Mouse (Mus musculus) liver, adult 2 months (tissue): ENCODE data around the gene Crbn. TPM values are rescaled to one million over a fixed set of nuclear protein-coding genes. Genes with fewer than 3 reads are reported as not detected.
A peak's percentile ranks its signal among the peaks of the same experiment; 100 is the strongest.

Experiments
- DNase-seq: peaks from one replicate; pipeline ENCODE4 v3.0.0-alpha.2; 2011; ENCODE audit warnings: low read depth, low spot score; ENCODE audit errors: extremely low read depth
- H3K27ac ChIP-seq: fragments of 200-500 bp; replicated peaks from 2 replicates; pipeline ENCODE4 v1.5.1; 2012; ENCODE audit warnings: low read depth, mild to moderate bottlenecking, control low read depth, inconsistent platforms, low read length; ENCODE audit not compliant: insufficient read depth
- H3K27me3 ChIP-seq: fragments of 200-500 bp; 2 replicates; pipeline ENCODE4 v1.6.1; 2012; ENCODE audit warnings: mild to moderate bottlenecking, moderate library complexity, low read length, inconsistent platforms; ENCODE audit not compliant: control insufficient read depth, insufficient read depth
- H3K36me3 ChIP-seq: fragments of 200-500 bp; 2 replicates; pipeline ENCODE4 v1.6.1; 2012; ENCODE audit warnings: low read length, inconsistent platforms; ENCODE audit not compliant: control insufficient read depth, insufficient read depth
- H3K4me1 ChIP-seq: fragments of 200-500 bp; 2 replicates; pipeline ENCODE4 v1.6.1; 2011; ENCODE audit warnings: low read length; ENCODE audit not compliant: control insufficient read depth, insufficient read depth
- H3K4me3 ChIP-seq: fragments of 200-500 bp; 2 replicates; pipeline ENCODE4 v1.5.1; 2011; ENCODE audit warnings: low read depth, mild to moderate bottlenecking, control low read depth, low read length, moderate library complexity; ENCODE audit not compliant: insufficient read depth
- H3K79me2 ChIP-seq: fragments of 200-500 bp; 2 replicates; pipeline ENCODE4 v1.6.1; 2012; ENCODE audit warnings: inconsistent platforms, mild to moderate bottlenecking, low read length, moderate library complexity; ENCODE audit not compliant: control insufficient read depth, insufficient read depth
- H3K9ac ChIP-seq: fragments of 200-500 bp; 2 replicates; pipeline ENCODE4 v1.6.1; 2012; ENCODE audit warnings: low read depth, mild to moderate bottlenecking, control low read depth, inconsistent platforms, low read length
- CTCF ChIP-seq: fragments of 200-500 bp; IDR thresholded peaks from 2 replicates; pipeline ENCODE4 v1.5.1; 2011; ENCODE audit warnings: low read depth, low read length, control low read depth
- POLR2A ChIP-seq: fragments of 200-500 bp; IDR thresholded peaks from 2 replicates; pipeline ENCODE4 v1.6.1; 2011; ENCODE audit warnings: low read length, control low read depth; ENCODE audit not compliant: insufficient read depth; ENCODE audit errors: extremely low read depth
- WGBS: fragments of 180-500 bp; shearing (Covaris S2); methylation state at CpG from one replicate; pipeline ENCODE4 v1.1.7; 2018; 5-methylcytosine and 5-hydroxymethylcytosine counted together
- polyA plus RNA-seq: library from polyadenylated mRNA; depleted of rRNA; stranded (reverse); fragments of >200 nt; gene quantifications from 2 replicates; pipeline ENCODE4 v1.2.3, GENCODE M21; 2012; rRNA removed
- total RNA-seq: library from RNA; depleted of rRNA; stranded (reverse); fragments of >200 nt; gene quantifications from 2 replicates; pipeline ENCODE4 v1.2.3, GENCODE M21; 2014; rRNA removed

Crbn gene
- total RNA-seq, result 40.1 and 49.2 TPM in 2 replicates
- 8.6 and 9.8 TPM in 2 replicates for polyA plus RNA-seq

DNA sequence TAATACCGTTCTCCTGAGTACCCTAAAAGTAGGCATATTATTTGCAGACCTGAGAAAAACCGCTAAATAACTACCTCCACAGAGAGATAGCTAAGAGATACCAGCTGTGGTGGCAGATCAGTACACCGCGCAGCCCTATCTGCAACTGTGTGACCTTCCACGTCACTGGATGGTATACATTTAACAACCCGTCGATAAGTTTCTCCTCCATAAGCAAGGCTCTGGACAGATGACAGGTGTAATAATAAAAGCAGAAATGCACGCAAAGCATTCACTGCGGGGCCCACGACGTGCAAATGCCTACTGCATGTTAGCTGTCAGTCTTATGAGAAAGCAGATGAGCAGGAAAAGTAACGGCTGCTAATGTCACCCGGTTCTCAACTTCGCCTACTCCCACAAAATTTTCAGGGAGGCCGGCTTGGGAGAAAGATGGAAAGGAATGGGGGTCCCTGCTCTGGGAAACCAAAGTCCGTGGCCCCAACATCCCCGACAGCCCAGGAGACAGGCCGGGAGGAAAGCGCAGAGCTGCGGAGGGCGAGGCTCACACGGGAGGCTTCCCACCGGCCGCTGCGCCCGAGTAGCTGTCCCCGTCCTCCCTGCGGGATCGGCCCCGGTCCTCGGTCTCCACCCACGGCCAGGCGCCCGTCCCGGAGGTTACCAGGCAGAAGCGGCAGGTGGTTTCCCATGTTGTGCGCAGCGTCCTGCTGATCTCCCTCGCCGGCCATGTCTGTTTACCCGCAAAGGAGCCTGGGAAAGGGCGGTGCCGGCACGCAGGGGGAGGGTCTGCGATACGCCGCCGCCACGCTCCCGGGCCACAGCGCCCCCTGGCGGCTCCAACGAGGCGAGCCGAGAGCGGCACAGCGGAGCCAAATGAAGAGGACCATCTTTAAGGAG lies at the start of gene Crbn:
Crbn (minus strand) TSS at position 745 of the 894 bp plus-strand sequence.
- peaks cover 7% of the 10 kb centered on the region; the same call in 1 of the 2 replicates for H3K36me3 ChIP-seq
- DNase-seq, result peak; percentile 69
- no peaks in the 10 kb centered on the region for H3K27me3 ChIP-seq
- peak within 1 kb of the TSS; percentile 98 for H3K9ac ChIP-seq
- peaks cover 7% of the 10 kb centered on the region for H3K4me1 ChIP-seq
- H3K27ac ChIP-seq, result peak within 1 kb of the TSS; percentile 83
- peak within 1 kb of the TSS; percentile 98 for H3K4me3 ChIP-seq
- H3K79me2 ChIP-seq, result peaks cover 11% of the 10 kb centered on the region; the same call in 1 of the 2 replicates
- TF ChIP-seq CTCF (peak; percentile 94), POLR2A (peak; percentile 68)
- under 1% methylated on average over 57 of the region's 57 CpGs for WGBS

DNA sequence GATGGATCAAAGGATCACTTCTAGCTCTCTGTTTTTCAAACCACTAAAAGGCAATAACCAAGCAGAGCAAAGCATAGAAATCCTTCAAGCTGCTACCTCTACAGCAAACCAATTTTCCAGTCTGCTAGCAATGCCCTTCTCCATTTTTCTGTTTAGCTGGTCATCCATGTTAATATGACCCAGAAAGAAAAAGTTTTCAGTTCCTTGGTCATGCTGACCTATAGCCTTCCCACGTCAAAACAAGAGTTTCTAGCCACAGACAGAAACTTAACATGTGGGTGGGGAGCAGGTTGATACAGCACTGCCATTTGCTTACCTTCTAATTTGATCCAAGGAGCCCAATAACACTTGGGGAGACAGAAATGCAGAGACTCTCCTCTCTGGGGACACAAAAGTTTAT lies 40.3 kb upstream of the Crbn start:
- H3K27ac ChIP-seq, result no peak overlapping the region
- no peaks in the 10 kb centered on the region for H3K27me3 ChIP-seq
- DNase-seq, result no peak
- H3K4me3 ChIP-seq, result no peak overlapping the region
- H3K36me3 ChIP-seq, result no peaks in the 10 kb centered on the region
- no peak overlapping the region for H3K9ac ChIP-seq
- TF ChIP-seq CTCF, result no peak
- TF ChIP-seq POLR2A, result no peak
- H3K4me1 ChIP-seq, result no peaks in the 10 kb centered on the region
- 41% methylated on average over 1 of the region's 1 CpGs for WGBS
- no peaks in the 10 kb centered on the region for H3K79me2 ChIP-seq

DNA sequence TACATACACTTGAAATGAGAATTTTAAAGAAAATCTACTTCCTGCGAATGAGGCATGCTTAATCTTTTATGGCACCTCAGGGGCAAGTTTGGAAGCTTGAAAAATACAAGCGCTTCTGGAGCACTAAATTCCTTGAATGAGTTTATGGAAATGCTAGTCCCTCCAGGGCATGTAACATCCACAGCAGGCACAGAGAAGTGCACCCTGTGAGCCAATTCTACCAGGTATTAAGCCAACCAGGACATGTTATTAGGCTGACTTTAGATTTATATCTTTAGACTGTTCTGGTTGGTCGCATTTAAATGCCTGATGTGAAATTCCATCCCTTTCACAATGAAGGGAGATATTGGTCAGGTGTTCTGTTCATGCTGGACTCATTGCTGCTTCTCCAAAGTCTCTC lies 38.2 kb upstream of the Crbn start:
- H3K79me2 ChIP-seq, result no peaks in the 10 kb centered on the region
- no peaks in the 10 kb centered on the region for H3K36me3 ChIP-seq
- H3K4me1 ChIP-seq, result no peaks in the 10 kb centered on the region
- TF ChIP-seq POLR2A (no peak), CTCF (no peak)
- H3K4me3 ChIP-seq, result no peak overlapping the region
- no peak for DNase-seq
- H3K27ac ChIP-seq, result no peak overlapping the region
- H3K9ac ChIP-seq, result no peak overlapping the region
- 83% methylated on average over 3 of the region's 3 CpGs for WGBS
- no peaks in the 10 kb centered on the region for H3K27me3 ChIP-seq

DNA sequence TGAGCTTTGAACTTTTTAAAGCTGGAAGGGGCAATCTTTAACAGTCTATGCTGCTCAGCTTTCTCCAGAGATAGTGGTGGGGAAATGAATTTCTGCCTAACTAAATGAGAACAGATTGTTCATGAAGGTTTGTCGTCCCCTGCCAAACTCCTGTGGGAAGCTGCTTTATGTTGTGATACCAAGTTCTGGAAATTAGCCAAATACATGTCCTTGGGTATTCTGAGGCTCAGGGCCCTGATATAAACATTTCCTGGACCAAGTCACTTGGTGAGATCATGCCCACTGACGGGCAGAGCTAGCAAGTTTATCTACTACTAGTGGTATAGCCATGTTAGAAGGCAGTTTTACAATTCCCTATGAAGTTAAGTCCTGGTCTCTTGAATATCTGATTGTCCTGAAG lies 35.4 kb upstream of the Crbn start:
- Histone ChIP-seq H3K4me1 (no peaks in the 10 kb centered on the region), H3K9ac (no peak overlapping the region), H3K79me2 (no peaks in the 10 kb centered on the region), H3K36me3 (no peaks in the 10 kb centered on the region), H3K4me3 (no peak overlapping the region), H3K27ac (no peak overlapping the region), H3K27me3 (no peaks in the 10 kb centered on the region)
- WGBS, result 60% methylated on average over 2 of the region's 2 CpGs
- DNase-seq, result no peak
- TF ChIP-seq CTCF (no peak), POLR2A (no peak)

DNA sequence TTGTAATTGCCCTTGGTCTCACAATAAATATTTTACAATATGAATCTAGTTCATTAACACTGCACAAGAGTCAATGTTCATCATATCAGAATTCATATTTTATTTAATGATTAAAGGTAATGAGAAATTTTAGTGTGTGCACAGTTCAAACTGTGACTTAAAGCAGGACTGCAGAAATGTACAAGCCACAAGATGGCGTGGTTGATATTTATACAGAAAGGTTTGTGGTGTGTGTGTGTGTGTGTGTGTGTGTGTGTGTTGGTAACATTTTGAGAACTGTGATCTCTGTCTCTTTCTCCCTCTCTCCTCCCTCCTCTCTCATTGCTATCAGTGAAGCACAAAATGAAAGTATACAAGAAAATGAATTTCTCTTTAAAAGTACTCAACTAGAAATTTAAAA lies 22.5 kb upstream of the Crbn start:
- Histone ChIP-seq H3K27me3 (no peaks in the 10 kb centered on the region), H3K79me2 (no peaks in the 10 kb centered on the region), H3K4me1 (no peaks in the 10 kb centered on the region), H3K36me3 (no peaks in the 10 kb centered on the region), H3K9ac (no peak overlapping the region), H3K4me3 (no peak overlapping the region), H3K27ac (no peak overlapping the region)
- WGBS, result 49% methylated on average over 1 of the region's 1 CpGs
- peak; percentile 27 for DNase-seq
- TF ChIP-seq CTCF (no peak), POLR2A (no peak)

DNA sequence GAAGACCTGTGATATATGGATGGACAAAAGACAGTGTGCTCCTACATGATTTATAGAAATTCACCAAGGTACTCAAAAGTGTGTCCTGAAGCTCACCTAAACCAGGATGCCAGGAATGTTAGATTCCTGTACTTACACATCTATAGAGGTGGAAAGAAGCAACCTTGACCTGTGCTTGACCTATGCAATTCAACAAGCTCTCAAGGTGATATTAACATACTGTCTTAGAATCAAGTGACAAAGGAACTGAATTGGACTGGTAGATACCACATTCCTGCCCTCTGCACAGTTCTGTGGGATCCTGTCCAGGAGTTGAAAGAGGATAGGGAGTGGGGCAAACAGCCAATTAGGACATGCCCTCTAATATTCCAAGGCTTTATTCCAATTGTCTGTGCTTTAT lies 20.7 kb upstream of the Crbn start:
- H3K36me3 ChIP-seq, result no peaks in the 10 kb centered on the region
- no peaks in the 10 kb centered on the region for H3K4me1 ChIP-seq
- peak; percentile 24 for DNase-seq
- no peak overlapping the region for H3K9ac ChIP-seq
- H3K79me2 ChIP-seq, result no peaks in the 10 kb centered on the region
- no peak overlapping the region for H3K27ac ChIP-seq
- H3K4me3 ChIP-seq, result no peak overlapping the region
- H3K27me3 ChIP-seq, result no peaks in the 10 kb centered on the region
- TF ChIP-seq CTCF (no peak), POLR2A (no peak)
